Comparison of ENCODE assay signal across 8 mouse cellular contexts in genomic region chr1:181211920-181212633, GRCm38 (mm10). TPM values are rescaled to one million over a fixed set of nuclear protein-coding genes. Genes with fewer than 3 reads are reported as not detected.
DNase-seq lines count a peak whose midpoint lies in the region; ATAC-seq and TF ChIP-seq lines count a peak whose summit lies in the region.

Gene Wdr26 (minus strand): TSS chr1:181212001.

- H3K4me2 ChIP-seq in embryonic facial prominence, embryonic 12.5 days (replicated peaks): peak within 1 kb of the TSS; percentile 66
- peak within 1 kb of the TSS; percentile 77 for H3K4me2 ChIP-seq in limb, embryonic 13.5 days (replicated peaks)
- peak within 1 kb of the TSS; percentile 82 for H3K4me2 ChIP-seq in midbrain, embryonic 16.5 days (ENCODE audit: low read length)

- intact Hi-C loops in heart, adult 2 months (cut with DNase I): loop anchor here (1.0 to 2.0 kb wide), 2 partner anchors 20 to 67 kb away; partner anchors contain the start of genes Cnih4 and Nvl

- TF ChIP-seq EP300 in heart, adult 2 months (IDR thresholded peaks at IDR 0.05; ENCODE audit: insufficient read depth, low read depth, low read length): peak; percentile 67; the same call in 1 of the 2 replicates

- 0 out of 2 replicates have a peak, but pooled peaks cover under 1% of the 10 kb centered on the region for H3K36me3 ChIP-seq in embryonic facial prominence, embryonic 12.5 days
- peaks cover 19% of the 10 kb centered on the region for H3K36me3 ChIP-seq in heart, adult 2 months (ENCODE audit: control insufficient read depth, insufficient read depth, low read length)
- peaks cover 11% of the 10 kb centered on the region; the same call in 1 of the 2 replicates for H3K36me3 ChIP-seq in limb, embryonic 13.5 days
- no peaks in the 10 kb centered on the region for H3K36me3 ChIP-seq in midbrain, embryonic 16.5 days (ENCODE audit: control insufficient read depth, insufficient read depth, low read length)

- peak; percentile 42 for TF ChIP-seq CTCF in heart, adult 2 months (IDR thresholded peaks at IDR 0.05)

- no peaks in the 10 kb centered on the region for H3K27me3 ChIP-seq in embryonic facial prominence, embryonic 12.5 days
- H3K27me3 ChIP-seq in heart, adult 2 months (ENCODE audit: control insufficient read depth, insufficient read depth, low read length): no peaks in the 10 kb centered on the region
- no peaks in the 10 kb centered on the region for H3K27me3 ChIP-seq in limb, embryonic 13.5 days
- H3K27me3 ChIP-seq in midbrain, embryonic 16.5 days (ENCODE audit: control insufficient read depth, insufficient read depth, low read depth, low read length): no peaks in the 10 kb centered on the region

- peaks cover 9% of the 10 kb centered on the region for H3K79me2 ChIP-seq in heart, adult 2 months (replicated peaks; ENCODE audit: control insufficient read depth, insufficient read depth, low read length)

- no peaks in the 10 kb centered on the region for H3K9me3 ChIP-seq in embryonic facial prominence, embryonic 12.5 days
- H3K9me3 ChIP-seq in limb, embryonic 13.5 days: no peaks in the 10 kb centered on the region
- H3K9me3 ChIP-seq in midbrain, embryonic 16.5 days (replicated peaks; ENCODE audit: control insufficient read depth, low read length, poor library complexity, severe bottlenecking): no peaks in the 10 kb centered on the region

- TF ChIP-seq POLR2A in heart, adult 2 months (IDR thresholded peaks at IDR 0.05; ENCODE audit: insufficient read depth, low read depth, low read length): peak; percentile 63

- H3K27ac ChIP-seq in embryonic facial prominence, embryonic 12.5 days: peak within 1 kb of the TSS; percentile 97
- peak within 1 kb of the TSS; percentile 99 for H3K27ac ChIP-seq in heart, adult 2 months
- H3K27ac ChIP-seq in limb, embryonic 13.5 days: peak within 1 kb of the TSS; percentile 92
- peak within 1 kb of the TSS; percentile 86 for H3K27ac ChIP-seq in midbrain, embryonic 16.5 days (ENCODE audit: low read length)

- H3K4me3 ChIP-seq in embryonic facial prominence, embryonic 12.5 days: peak within 1 kb of the TSS; percentile 99
- peak within 1 kb of the TSS; percentile 79 for H3K4me3 ChIP-seq in heart, adult 2 months
- peak within 1 kb of the TSS; percentile 100 for H3K4me3 ChIP-seq in limb, embryonic 13.5 days
- H3K4me3 ChIP-seq in midbrain, embryonic 16.5 days (ENCODE audit: low read depth, low read length): peak within 1 kb of the TSS; percentile 97

- H3K9ac ChIP-seq in embryonic facial prominence, embryonic 12.5 days: peak within 1 kb of the TSS; percentile 98
- H3K9ac ChIP-seq in heart, adult 2 months (ENCODE audit: low read depth, low read length): peak within 1 kb of the TSS; percentile 97
- H3K9ac ChIP-seq in limb, embryonic 13.5 days: peak within 1 kb of the TSS; percentile 98
- H3K9ac ChIP-seq in midbrain, embryonic 16.5 days (ENCODE audit: low read depth, low read length): peak within 1 kb of the TSS; percentile 97

- WGBS in embryonic facial prominence, embryonic 12.5 days: under 1% methylated on average over 51 of the region's 54 CpGs
- WGBS in heart, adult 2 months: 1% methylated on average over 54 of the region's 54 CpGs
- WGBS in limb, embryonic 13.5 days: under 1% methylated on average over 53 of the region's 54 CpGs
- under 1% methylated on average over 54 of the region's 54 CpGs for WGBS in midbrain, embryonic 16.5 days

- H3K4me1 ChIP-seq in embryonic facial prominence, embryonic 12.5 days: peaks cover 18% of the 10 kb centered on the region
- peaks cover 5% of the 10 kb centered on the region; the same call in 1 of the 2 replicates for H3K4me1 ChIP-seq in heart, adult 2 months (ENCODE audit: control insufficient read depth, insufficient read depth, low read length)
- H3K4me1 ChIP-seq in limb, embryonic 13.5 days: peaks cover 25% of the 10 kb centered on the region
- peaks cover 24% of the 10 kb centered on the region for H3K4me1 ChIP-seq in midbrain, embryonic 16.5 days (ENCODE audit: control insufficient read depth, insufficient read depth, low read length)

- peak; percentile 91 for ATAC-seq in embryonic facial prominence, embryonic 12.5 days (ENCODE audit: insufficient number of reproducible peaks, insufficient read depth, low FRiP score, low TSS enrichment)
- ATAC-seq in limb, embryonic 13.5 days (ENCODE audit: low FRiP score, low read depth): peak; percentile 94
- ATAC-seq in midbrain, embryonic 16.5 days: peak; percentile 95

- DNase-seq in 3134 (ENCODE audit: extremely low read depth, insufficient read length, low spot score): peak; percentile 83
- DNase-seq in adrenal gland, postnatal 25 days: peak; percentile 77
- DNase-seq in heart, adult 2 months: peak; percentile 88 to 89
- DNase-seq in kidney, adult 8-10 months: peak; percentile 72 to 76
- DNase-seq in spleen, postnatal 10 days (ENCODE audit: low spot score in 2 of 2): peak; percentile 84 to 86

RNA-seq across cellular contexts. Expression of gene Wdr26, which starts in this region (rescaled TPM):
- 143 and 151 TPM in 2 replicates for total RNA-seq in adrenal gland, postnatal 25 days (2021)
- polyA plus RNA-seq in embryonic facial prominence, embryonic 12.5 days (2016; fragmentation: Nextera tagmentation; extraction: Ambion mirVana): 38.0 and 42.2 TPM in 2 replicates
- 10 to 100 TPM; 86.3 to 99.7 TPM for total RNA-seq in heart, adult 2 months (2021)
- polyA plus RNA-seq in heart, adult 2 months (2012; rRNA removed): 30.2 and 52.4 TPM in 2 replicates
- polyA plus RNA-seq in limb, embryonic 13.5 days (2015; fragmentation: Nextera tagmentation; extraction: Ambion mirVana): 40.5 and 44.4 TPM in 2 replicates
- polyA plus RNA-seq in midbrain, embryonic 16.5 days (2015; fragmentation: Nextera tagmentation; extraction: Ambion mirVana): 32.7 and 33.7 TPM in 2 replicates

Comparison
In these comparisons a context has a peak if more than half of its experiments do, and no peak if none do; other contexts are left out.
1. Peak in every context shown above with its lines: DNase-seq, ATAC-seq, H3K4me3 ChIP-seq and H3K27ac ChIP-seq.